Mouse (Mus musculus) embryonic fibroblast, embryonic 13.5 days (primary cell): ENCODE measurements around the gene Saa2. TPM values are rescaled to one million over a fixed set of nuclear protein-coding genes. Genes with fewer than 3 reads are reported as not detected.

ENCODE experiments used
- H3K27ac ChIP-seq: 2 replicates; pipeline ENCODE4 v1.5.1; 2012; ENCODE audit warnings: low read length, control low read depth, inconsistent platforms; ENCODE audit not compliant: insufficient read depth
- H3K4me1 ChIP-seq: 2 replicates; pipeline ENCODE4 v1.6.1; 2011; ENCODE audit warnings: low read length; ENCODE audit not compliant: control insufficient read depth, insufficient read depth
- H3K4me3 ChIP-seq: 2 replicates; pipeline ENCODE4 v1.5.1; 2011; ENCODE audit warnings: mild to moderate bottlenecking, control low read depth, low read length; ENCODE audit not compliant: insufficient read depth
- CTCF ChIP-seq: IDR thresholded peaks from 2 replicates; pipeline ENCODE4 v1.5.1; 2011; ENCODE audit warnings: mild to moderate bottlenecking, control low read depth, low read length, moderate library complexity, borderline replicate concordance; ENCODE audit not compliant: insufficient read depth
- POLR2A ChIP-seq: IDR thresholded peaks from 2 replicates; pipeline ENCODE4 v1.6.1; 2011; ENCODE audit warnings: low read depth, mild to moderate bottlenecking, control low read depth, low read length, moderate library complexity
- polyA plus RNA-seq: library from polyadenylated mRNA; stranded (reverse); fragments of >200 nt; gene quantifications from 2 replicates; pipeline ENCODE4 v1.2.4, GENCODE M21; 2011; ENCODE audit warnings: low read depth; ENCODE audit not compliant: missing spikeins, insufficient read length

The Saa2 gene
- not detected in 2 replicates for polyA plus RNA-seq

DNA sequence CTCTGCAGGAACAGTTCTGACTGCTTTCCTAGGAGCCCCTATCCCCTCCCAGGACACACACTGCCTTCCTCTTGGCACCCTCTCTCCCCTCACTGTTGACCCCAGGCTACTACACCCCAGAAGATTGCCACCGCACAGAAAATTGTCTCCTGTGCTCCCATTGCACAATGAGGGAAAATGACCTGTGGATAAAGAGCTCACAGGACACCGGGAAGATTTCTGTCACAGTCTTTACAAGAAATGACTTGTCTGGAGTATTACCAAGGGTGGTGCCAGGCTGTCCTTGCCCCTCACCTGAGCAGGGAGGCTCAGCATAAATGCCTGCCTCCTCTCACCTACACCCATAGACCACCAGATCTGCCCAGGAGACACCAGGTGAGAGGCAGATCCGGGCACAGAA lies at the start of gene Saa2:
Saa2 (plus strand) TSS at position 301 of the 400 bp plus-strand sequence.
- Histone ChIP-seq H3K4me3 (no peak within 1 kb of the TSS), H3K4me1 (no peaks in the 10 kb centered on the region), H3K27ac (no peak within 1 kb of the TSS)
- TF ChIP-seq CTCF (no peak), POLR2A (no peak)

DNA sequence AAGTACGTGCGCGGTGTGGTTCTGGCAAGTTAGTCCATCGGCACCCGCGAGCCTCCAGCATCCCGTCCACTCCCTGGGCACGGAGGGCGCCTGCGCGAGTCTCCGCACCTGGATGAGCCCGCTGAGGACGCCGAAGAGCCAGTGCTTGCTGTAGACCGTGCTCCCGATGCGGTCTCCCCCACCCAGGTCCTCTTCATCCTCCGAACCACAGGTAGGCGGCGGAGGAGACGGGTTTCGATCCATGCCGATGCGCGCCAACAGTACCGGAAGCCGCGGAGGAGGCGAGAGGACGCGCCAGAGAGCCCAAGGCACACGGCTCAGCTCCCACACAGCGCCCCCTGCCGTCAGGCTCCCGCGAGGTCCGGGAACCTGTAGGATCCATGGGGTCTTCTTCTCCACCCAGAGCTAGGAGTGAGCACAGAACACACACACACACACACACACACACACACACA lies 41.2 kb upstream of the Saa2 start, which contains the start of gene Saal1:
Saal1 (minus strand) TSS at position 291 of the 455 bp plus-strand sequence.
- Histone ChIP-seq H3K4me3 (peak within 1 kb of the TSS; percentile 96), H3K4me1 (no peaks in the 10 kb centered on the region; the same call in 1 of the 2 replicates), H3K27ac (no peak within 1 kb of the TSS)
- peak; percentile 85 for TF ChIP-seq CTCF
- TF ChIP-seq POLR2A = peak; percentile 76

DNA sequence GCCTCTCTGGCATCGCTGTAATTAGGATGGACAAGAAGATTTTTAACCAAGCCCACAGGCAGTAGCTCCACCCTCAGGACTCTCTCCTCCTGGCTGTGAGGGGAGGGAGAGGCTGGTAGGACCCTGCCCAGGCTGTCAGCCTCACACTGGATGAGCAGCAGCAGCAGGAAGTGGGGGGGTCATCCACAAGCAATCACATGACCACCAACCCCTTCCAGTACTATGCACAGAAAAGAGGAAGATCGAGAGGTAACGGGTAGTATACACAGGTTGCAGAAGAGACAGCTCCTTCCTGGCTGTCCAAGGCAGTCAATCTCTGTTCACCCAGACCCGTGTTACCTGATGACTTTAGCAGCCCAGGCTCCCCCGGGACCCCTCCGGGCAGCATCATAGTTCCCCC lies 39.3 kb upstream of the Saa2 start:
- Histone ChIP-seq H3K4me1 (no peaks in the 10 kb centered on the region; the same call in 1 of the 2 replicates), H3K27ac (no peak overlapping the region), H3K4me3 (no peak overlapping the region)
- no peak for TF ChIP-seq POLR2A
- TF ChIP-seq CTCF = no peak

DNA sequence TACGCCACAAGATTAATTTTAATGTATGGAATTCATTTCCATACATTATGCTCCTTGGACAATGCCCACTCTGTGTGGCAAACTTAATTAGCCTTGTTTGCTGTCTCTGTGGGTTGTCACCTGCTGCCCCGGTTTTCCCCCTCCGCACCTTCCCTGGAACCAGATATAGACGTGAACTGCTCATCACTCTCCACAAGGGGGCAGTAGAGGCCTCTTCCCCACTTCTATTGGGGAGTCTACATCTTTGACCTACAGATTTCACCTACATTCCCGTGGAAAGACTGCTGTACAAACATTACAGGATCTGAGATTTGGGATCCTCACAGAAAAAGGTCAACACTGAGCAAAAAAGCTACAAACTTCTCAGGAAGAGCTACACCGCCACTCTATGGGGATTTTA lies 37.1 kb upstream of the Saa2 start:
- Histone ChIP-seq H3K27ac (no peak overlapping the region), H3K4me1 (no peaks in the 10 kb centered on the region; the same call in 1 of the 2 replicates), H3K4me3 (no peak overlapping the region)
- TF ChIP-seq POLR2A = no peak
- peak; percentile 27; the same call in 1 of the 2 replicates for TF ChIP-seq CTCF

DNA sequence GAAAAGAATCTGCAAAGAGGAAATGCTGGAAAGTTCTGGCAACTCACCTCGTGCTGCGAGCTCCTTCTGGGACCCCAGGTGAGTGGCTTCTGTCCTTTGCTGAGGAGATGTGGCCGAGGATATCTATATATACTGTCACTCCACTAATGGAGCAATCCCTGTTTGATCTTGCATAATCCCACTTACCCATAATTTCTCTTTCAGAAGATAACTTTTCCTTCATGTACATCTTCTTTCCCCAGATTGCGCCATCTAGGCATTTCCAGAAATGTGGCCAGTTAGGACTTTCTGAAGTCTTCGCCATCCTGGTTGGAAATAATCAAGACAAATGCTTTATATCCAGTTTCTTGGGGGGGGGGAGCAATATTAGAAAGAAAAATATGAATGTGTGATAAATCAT lies 36.0 kb upstream of the Saa2 start, which contains the start of gene Saa3:
Saa3 (minus strand) TSS at position 101 of the 400 bp plus-strand sequence.
- no peak within 1 kb of the TSS for H3K4me3 ChIP-seq
- TF ChIP-seq CTCF (no peak), POLR2A (no peak)
- no peaks in the 10 kb centered on the region for H3K4me1 ChIP-seq
- no peak within 1 kb of the TSS for H3K27ac ChIP-seq

DNA sequence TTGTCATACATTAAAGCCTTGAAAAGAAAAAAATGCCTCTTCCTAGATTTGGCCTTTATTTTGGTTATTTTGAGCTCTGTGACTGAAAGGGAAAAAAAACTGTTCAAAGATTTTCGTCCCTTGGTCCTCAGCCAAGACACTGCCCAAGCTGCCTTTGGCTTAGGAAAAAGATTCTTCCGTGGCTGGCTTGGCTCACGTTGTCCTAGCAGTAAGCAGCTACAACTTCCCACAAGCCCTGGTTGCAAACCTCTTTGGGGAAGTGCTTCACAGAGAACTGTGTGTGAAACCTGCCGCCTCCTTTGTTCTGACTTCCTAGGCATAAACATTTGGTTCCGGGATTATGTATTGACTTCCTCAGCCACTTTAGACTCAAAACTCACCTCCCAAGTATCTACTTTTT lies 34.7 kb upstream of the Saa2 start:
- no peak for TF ChIP-seq POLR2A
- TF ChIP-seq CTCF = no peak
- no peak overlapping the region for H3K4me3 ChIP-seq
- no peak overlapping the region for H3K27ac ChIP-seq
- no peaks in the 10 kb centered on the region for H3K4me1 ChIP-seq

DNA sequence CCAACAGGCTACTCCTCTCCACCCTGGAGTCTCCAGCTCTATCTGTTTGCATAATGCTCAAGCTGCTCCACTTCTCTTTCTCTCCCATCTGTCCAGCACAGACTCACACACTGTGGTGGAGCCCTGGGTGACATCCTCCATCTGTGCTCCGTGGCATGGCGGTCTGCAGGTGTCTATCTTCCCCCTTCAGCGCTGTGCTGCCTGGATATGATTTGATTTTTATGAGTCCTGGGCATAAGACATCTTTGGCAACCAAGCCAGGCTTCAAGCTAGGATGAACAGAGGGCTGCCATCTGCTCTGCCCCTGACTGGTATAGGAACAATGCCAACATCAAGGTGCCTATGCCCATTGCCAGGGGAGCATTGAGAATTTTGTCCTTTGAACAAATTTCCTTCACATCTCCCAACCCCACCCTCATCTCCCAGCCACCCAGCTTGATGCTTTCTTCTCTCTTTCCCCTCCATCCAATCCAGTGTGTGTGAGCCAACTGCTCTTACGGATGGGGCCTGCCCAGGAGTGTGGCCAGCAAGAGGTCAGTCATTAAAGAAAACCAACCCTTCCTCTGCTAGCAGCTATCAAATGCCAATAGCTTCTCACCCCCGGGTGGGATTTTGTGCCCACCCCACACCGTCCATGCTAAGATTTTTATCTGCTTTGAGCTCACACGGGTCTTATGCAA lies 32.9 kb upstream of the Saa2 start:
- no peak overlapping the region for H3K4me3 ChIP-seq

DNA sequence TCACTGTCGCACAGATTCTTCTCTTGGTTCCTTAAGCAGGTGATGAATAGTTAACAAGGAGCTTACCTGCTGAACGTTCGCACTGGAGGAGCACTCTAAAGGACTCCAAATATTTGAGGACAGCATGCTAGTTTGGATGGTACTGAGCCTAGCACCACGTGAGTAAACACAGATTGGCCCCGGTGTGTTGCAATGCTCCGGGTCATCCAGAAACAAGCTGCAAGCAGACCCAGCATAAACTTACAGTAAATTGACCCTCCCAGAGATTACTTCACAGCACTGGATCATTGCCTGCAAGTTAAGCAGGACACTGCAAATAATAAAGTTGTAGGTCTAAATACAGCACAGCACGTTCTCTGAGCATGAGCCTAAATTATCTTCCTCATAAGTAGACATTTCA lies 32.1 kb upstream of the Saa2 start:
- no peak for TF ChIP-seq POLR2A
- TF ChIP-seq CTCF = no peak
- H3K4me1 ChIP-seq = no peaks in the 10 kb centered on the region
- no peak overlapping the region for H3K4me3 ChIP-seq
- H3K27ac ChIP-seq = no peak overlapping the region

More for the DNA sequence above, 32.9 kb upstream of the Saa2 start:
- no peak overlapping the region for H3K27ac ChIP-seq
- no peaks in the 10 kb centered on the region for H3K4me1 ChIP-seq
- TF ChIP-seq POLR2A (no peak), CTCF (no peak)

DNA sequence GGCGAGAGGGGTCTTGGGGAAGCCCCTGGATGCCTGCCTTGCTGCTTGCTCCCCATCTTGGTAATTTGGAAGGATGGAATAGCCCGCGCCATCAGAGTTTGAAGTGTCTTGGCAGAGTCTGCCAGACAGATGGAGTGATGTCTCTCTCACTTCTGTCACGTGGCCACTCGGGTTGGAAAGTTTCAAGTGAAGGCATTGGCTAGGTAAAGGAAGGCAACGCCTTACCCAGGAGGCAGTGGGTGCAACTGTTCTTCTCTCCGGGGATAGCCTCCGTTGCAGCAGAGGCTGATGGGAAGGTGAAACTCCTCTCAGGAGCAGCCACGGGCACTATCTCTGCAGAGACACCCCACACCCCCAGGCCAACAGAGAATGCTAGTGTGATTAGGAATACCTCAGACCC lies 31.1 kb upstream of the Saa2 start:
- Histone ChIP-seq H3K4me1 (no peaks in the 10 kb centered on the region), H3K4me3 (no peak overlapping the region), H3K27ac (no peak overlapping the region)
- no peak for TF ChIP-seq POLR2A
- TF ChIP-seq CTCF = no peak

DNA sequence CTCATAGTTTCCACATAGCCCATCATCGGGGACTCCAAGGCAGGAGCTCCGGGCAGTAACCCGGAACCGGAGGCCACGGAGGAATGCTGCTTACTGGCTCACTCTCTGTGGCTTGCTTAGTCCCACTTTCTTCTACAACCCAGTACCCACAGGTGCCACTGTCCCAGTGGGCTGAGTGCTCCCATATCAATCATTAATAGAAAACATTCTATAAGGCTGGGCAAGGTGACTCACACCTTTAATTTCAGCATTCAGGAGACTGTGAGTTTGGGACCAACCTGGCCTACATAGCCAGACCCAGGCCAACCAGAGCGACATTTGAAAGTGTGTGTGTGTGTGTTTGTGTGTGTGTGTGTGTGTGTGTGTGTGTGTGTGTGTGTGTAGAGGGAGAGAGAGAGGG lies 28.2 kb upstream of the Saa2 start:
- H3K4me1 ChIP-seq = no peaks in the 10 kb centered on the region
- TF ChIP-seq CTCF (no peak), POLR2A (no peak)
- no peak overlapping the region for H3K27ac ChIP-seq
- H3K4me3 ChIP-seq = no peak overlapping the region
